Mouse (Mus musculus) Muller cell, postnatal 12 days (primary cell): ENCODE results near the gene Rab31.

ENCODE experiments used
- DNase-seq: peaks from one replicate; pipeline ENCODE4 v3.0.0-alpha.2; 2015; ENCODE audit errors: inconsistent ontology term

Gene Rab31

GRCm38 (mm10) chr17:65739874-65740725, 32.5 kb downstream of the Rab31 start:
- no peak for DNase-seq

- peak; percentile 80 for DNase-seq
Measured at GRCm38 (mm10) chr17:65737622-65738021, 34.9 kb downstream of the Rab31 start.

GRCm38 (mm10) chr17:65737175-65737574, 35.4 kb downstream of the Rab31 start:
- no peak for DNase-seq

- DNase-seq: no peak
Measured at GRCm38 (mm10) chr17:65735088-65735487, 37.5 kb downstream of the Rab31 start.

GRCm38 (mm10) chr17:65732666-65733065, 39.9 kb downstream of the Rab31 start:
- DNase-seq: no peak

- no peak for DNase-seq
Measured at GRCm38 (mm10) chr17:65731710-65732109, 40.8 kb downstream of the Rab31 start.

GRCm38 (mm10) chr17:65729945-65730741, 42.4 kb downstream of the Rab31 start:
- DNase-seq: no peak

GRCm38 (mm10) chr17:65726755-65727154, 45.8 kb downstream of the Rab31 start:
- DNase-seq: peak; percentile 48

GRCm38 (mm10) chr17:65726274-65726673, 46.3 kb downstream of the Rab31 start:
- no peak for DNase-seq

GRCm38 (mm10) chr17:65725814-65726213, 46.7 kb downstream of the Rab31 start:
- no peak for DNase-seq

GRCm38 (mm10) chr17:65725381-65725780, 47.2 kb downstream of the Rab31 start:
- no peak for DNase-seq

- no peak for DNase-seq
Measured at GRCm38 (mm10) chr17:65724254-65724653, 48.3 kb downstream of the Rab31 start.

- DNase-seq: no peak
Measured at GRCm38 (mm10) chr17:65723633-65724032, 48.9 kb downstream of the Rab31 start.

- no peak for DNase-seq
Measured at GRCm38 (mm10) chr17:65721330-65721729, 51.2 kb downstream of the Rab31 start.

GRCm38 (mm10) chr17:65719826-65720225, 52.7 kb downstream of the Rab31 start:
- DNase-seq: no peak

- no peak for DNase-seq
Measured at GRCm38 (mm10) chr17:65718578-65718977, 54.0 kb downstream of the Rab31 start.

- no peak for DNase-seq
Measured at GRCm38 (mm10) chr17:65717658-65718199, 54.8 kb downstream of the Rab31 start.

- no peak for DNase-seq
Measured at GRCm38 (mm10) chr17:65714060-65714459, 58.5 kb downstream of the Rab31 start.

GRCm38 (mm10) chr17:65712861-65713535, 59.6 kb downstream of the Rab31 start:
- DNase-seq: peak; percentile 48

GRCm38 (mm10) chr17:65711779-65712178, 60.8 kb downstream of the Rab31 start:
- no peak for DNase-seq

- DNase-seq: no peak
Measured at GRCm38 (mm10) chr17:65710576-65710975, 62.0 kb downstream of the Rab31 start.

GRCm38 (mm10) chr17:65706220-65706619, 66.3 kb downstream of the Rab31 start:
- no peak for DNase-seq
